Mouse (Mus musculus) frontal cortex, postnatal 14 days (tissue): ENCODE measurements around the gene Gstm3.
A peak's percentile ranks its signal among the peaks of the same experiment; 100 is the strongest.
"Not testable (repeated sequence)": the region's sequence is repeated elsewhere in the genome, so short reads cannot be mapped to it uniquely, and the experiment has no call there.

Experiments used
- DNase-seq, 2 experiments: peaks; one replicate each; pipeline ENCODE4 v3.0.0; 2022; ENCODE audit warnings: low spot score in 2 of 2

Gstm3 gene

DNA sequence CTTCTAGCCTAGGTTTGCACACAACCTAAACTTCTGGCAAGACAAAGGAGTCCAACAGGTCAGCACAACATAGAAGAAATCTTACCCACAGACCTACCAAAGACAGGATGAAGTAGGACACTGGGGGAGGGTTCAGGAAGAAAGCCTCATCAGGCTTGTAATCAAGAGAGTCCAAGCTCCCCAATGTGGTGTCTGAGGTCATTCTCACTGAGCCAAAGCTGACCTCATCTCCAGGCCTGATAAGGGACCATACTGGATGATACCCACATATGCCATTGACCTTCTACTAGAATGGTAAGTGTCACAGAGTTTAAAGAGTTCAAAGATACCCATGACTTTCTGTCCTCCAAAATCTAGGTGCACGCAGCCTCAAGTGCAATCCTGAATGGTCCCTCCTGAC lies 5.2 kb upstream of the Gstm3 start:
- no peak for DNase-seq

DNA sequence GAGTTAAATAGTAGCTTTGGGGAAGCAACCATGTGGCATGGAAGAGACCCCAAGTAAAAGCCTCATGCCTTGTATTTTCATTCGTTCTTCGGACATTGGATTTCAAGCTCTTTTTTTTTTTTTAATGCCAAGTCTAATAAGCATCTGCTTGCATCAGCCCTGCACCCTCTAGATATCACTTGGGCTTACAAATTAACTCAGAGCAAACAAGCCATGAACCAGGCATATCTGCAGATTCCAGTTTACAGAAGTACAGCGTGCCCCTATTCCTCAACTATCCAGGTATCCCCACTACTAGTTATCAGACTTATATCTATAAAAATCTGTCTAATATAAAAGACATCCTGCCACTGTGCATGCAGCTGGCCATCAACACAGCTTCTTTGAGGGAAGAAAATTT lies 3.0 kb upstream of the Gstm3 start:
- no peak for DNase-seq

DNA sequence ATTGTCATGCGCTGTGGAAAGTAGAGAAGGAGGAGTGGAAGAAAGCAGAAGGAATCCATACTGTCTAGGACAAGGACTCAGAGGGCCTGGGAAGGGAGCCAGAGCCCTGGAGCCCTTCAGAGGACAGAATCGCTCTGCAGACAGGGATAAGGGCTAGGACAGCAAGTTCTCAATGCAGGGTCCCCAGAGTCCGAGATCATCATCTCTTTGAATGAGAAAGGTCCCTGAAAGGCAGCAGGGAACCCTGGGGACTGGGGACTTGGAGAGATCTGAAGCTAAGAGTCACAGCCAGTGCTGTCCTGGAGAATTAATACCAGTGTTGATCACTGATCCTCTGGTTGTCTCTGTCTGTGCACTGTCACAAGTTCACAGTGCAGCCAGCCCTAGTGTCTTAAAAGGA lies 2.0 kb upstream of the Gstm3 start:
- not testable (repeated sequence) for DNase-seq

DNA sequence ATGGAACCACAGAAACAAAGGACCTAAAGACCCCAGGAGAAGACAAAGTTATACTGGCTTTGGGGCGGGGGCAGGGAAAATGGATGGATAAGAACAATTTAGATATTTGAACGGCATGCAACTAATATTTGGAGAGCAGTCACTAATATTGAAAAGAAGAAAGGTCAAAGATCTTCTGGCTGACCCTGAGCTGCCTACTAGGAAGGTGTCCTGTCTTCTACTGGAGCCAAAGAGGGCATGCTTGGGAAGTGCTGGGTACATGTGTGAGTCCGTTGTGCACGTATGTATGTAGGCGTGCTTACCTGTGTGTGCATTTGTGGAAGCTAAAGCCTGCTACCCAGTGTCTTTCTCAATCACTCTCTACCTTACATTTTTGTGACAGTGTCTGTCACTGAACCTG lies 2.5 kb downstream of the Gstm3 start:
- DNase-seq: no peak

DNA sequence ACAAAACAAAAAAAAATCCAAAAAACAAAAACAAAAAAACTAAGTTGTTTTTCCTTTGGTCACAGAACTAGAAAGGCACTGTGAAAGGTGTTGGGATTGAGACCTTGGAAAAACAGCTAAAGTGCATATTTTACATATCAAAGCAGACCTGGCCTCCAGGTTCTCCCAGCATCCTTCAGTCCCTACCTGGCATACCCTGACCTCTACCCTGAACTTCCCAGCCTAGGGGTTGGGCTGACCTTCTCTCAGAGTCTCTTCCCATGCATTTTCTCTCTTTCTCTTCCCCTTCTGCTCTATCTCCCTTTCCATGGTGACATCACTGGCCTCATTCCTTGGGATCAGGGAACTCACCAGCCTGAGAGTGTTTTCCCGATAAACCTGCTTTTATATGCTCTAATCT lies 3.5 kb downstream of the Gstm3 start:
- DNase-seq: no peak

DNA sequence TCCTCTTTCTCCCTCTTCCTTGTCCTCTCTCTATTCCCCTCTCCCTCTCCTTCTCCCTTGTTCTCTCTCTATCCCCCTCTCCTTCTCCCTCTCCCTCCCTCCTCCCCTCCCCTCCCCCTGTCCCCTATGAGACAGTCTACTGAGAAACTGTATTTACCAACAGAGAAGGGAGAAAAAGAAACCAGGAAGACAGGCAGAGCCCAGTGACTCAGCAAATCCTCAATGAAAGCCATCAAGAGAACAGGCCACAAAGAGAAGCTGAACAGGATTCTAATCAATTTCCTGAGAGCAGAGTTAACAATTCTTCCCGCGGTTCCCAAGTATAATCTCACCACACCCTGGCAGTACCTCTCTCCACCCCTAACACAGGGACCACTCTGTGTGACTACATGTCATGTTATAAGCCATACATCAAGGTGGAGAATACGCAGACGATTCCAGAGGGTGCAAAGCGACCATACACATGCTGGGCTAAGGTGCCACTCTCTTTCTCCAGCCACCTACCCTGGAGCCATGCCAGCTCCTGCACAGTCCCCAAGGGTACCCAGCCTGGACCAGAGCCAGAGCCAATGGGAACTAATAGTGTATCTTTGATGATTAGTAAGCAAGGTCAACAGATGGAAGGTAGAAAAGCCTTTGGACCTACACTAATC lies 4.3 kb downstream of the Gstm3 start:
- no peak for DNase-seq

DNA sequence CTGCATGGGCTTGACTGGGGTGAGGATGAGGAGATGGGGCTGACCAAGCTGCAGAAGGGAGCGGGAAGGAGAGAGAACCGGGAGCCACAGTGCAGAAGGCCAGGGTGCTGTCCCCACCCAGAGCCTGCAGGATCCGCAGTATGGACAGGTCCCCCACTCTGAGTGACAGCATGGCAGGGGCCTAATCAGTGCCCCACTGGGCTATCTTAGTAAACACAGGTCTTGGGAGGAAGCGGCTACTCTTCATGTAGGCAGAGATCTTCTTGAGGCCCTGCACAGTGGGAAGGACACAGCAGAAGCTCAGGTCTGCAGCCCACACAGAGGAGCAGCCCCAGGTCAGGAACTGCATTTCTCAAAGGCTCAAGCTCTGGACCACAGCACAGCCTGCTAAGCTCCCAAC lies 5.1 kb downstream of the Gstm3 start:
- no peak for DNase-seq

DNA sequence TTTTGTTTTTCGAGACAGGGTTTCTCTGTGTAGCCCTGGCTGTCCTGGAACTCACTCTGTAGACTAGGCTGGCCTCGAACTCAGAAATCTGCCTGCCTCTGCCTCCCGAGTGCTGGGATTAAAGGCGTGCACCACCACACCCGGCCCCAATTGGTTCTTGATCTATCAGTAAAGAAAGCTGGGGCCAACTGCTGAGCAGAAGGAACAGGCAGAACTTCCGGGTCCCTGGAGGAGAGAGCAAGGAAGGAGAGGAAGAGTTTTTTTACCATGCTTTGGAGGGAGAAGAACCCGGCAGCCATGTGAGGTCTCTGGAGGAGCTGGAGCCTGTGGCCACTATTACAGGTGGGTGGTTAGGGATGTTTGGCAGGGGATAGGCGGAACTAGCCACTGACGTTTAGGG lies 13.8 kb downstream of the Gstm3 start:
- not testable (repeated sequence) for DNase-seq

DNA sequence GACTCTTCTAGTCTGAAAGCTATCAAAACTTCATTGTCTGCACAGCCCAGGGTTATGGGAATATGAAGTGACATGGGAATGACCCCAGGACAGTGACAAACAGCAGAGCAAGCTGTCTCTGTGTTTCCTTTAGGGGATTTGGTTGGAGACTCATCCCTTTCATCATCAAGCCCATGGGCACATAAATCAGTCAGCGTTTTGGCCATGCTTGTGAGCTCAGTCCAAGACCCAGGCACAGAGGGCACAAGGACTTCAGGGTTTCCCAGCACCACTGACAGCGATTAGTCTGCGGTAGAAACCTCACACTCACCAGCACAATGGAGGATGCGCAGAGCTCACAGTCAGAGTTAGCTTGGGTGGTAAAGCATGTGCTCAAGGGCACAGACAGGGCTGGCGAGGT lies 15.2 kb downstream of the Gstm3 start:
- DNase-seq: no peak

DNA sequence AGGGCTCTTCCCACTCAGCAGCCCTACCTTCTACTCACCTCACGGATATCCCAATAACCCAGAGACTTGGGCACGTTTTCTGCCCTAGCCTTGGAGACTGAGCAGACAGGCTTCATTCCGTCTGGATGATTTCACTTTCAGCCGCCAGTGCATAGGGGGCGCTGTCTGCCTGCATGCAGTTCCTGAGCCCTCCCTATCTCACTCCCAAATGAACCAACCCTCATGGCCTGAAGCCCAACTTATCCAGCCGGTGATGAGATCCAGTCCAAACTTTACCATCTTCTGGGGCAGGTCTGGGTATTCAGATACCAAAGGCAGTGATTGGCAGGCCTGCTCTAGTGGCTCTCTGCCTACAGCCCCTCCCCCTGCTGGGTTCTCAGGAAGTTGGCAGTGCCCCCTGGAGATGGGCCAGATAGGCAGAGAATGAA lies 15.7 kb downstream of the Gstm3 start:
- peak in 1 of 2 experiments; percentile 50 for DNase-seq

DNA sequence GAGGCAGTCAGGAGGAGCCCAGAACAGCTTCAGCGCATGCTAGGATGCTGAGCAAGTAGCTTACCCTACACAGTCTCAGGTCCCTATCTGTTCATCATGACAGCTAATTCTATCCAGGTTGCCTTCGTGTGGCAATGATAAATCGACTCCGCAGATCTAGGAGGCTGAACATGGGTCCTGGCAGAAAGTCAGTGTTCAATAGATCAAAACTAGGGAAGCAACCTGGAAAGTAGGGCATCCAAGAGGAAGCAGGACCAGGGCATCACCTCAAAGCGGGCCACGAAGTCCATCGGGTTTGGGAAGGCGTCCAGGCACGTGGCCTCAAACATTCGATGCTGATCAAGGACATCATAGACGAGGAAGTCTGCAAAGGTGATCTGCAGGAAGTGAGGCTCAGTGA lies 18.6 kb downstream of the Gstm3 start:
- DNase-seq: no peak

DNA sequence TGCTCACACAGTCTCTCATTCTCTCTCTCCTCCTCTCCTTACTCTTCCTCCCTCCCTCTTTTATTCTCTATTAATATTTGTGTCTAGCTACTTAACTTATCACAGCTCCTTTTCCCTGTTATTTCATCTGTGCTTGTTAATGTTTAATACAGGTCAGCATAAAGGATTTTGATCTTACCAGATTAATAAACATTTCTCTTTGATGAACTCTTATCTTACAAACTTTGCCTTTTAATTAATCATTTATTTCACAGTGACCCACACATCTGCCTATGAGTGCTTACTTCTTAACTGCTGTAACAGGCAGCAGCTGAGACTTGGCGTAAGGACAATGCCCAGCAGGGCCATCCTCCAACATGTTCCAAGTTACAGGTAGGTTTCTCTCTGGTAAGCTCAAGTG lies 19.6 kb downstream of the Gstm3 start:
- DNase-seq: not testable (repeated sequence)

DNA sequence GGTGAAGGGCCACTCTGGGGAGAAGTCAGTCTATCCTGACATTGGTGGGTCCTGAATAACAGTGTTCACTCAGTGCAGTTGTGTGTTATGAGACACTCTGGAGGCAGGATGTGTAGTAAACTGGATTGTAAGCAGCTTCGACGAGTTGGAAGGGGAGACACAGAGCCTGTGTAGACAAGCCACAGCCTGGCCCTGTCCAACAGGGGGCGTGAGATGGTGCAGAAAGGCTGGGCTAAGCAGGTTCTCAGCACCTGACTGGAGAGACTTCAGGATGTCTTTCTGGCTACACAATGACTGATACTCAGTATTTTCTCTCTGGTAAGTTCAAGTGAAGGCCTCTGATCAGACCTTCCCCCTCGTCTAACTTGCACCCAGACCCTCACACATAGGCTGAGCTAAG lies 23.4 kb downstream of the Gstm3 start:
- DNase-seq: no peak

DNA sequence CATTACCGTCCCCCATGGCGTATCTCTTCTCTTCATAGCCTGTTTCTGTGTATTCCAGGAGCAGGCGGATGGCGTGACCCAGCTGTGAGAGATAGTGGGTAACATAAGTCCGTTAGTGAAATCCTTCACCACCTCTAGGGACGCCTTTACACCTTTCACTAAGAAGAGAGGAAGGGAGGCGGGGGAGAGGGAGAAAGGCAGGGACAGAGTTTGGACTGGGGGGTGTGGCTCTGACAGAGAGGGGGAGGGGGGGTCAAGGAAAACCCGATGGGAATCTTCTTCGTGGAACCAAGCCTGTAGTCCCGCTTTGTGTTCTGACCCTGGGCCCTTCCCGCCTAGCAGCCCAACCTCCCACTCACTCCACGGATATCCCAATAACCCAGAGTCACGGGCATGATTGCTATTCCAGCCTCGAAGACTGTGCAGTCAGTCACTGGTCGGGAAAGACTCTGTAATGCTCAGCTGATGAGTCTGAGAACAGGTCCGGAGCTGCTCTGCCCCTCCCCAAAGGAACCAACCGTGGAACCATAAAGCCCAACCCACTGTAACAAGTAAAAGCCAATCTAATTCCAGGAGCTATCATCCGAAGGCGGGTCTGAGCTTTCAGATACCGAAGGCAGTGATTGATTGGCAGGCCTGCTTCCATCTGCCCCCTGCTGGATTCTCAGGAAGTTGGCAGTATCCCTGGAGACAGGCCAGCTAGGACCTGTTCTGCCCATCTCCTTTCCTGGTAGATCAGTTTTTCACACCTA lies 25.7 kb downstream of the Gstm3 start, which contains the start of gene Gstm6:
Gene Gstm6 (minus strand): TSS at position 511 of the 752 bp plus-strand sequence.
- no peak for DNase-seq

DNA sequence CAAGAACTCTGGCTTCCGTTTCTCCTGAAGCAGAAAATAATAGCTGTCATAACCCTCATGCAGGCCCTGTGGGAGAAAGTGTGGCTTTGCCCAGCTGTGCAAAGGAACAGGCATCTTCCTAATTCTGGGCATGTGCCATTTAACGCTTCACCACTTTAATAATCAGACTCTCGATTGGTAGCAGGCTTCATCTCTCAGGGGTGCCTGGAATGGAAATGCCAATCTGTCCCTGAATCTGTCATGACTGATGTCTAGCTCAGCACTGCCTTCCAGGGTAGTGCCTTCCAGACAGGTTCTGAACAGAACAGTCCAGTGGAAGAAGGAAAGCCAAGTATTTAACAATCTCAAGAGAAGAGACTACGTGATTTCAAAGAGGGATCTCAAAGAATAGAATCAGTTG lies 27.8 kb downstream of the Gstm3 start:
- no peak for DNase-seq

DNA sequence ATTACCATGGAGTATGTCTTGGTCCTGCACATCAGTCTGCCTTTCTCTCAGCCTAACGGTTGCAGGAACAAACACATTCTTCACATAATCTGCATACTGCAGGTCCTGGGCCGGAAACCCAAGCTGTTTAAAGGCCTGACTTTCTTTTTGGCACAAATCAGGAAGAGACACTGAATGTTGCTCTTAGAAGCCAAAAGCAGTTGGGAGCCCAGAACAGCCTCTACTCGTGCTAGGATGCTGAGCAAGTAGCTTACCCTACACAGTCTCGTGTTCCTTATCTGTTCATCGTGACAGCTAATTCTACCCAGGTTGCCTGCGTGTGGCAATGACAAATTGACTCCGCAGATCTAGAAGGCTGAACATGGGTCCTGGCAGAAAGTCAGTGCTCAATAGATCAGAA lies 28.6 kb downstream of the Gstm3 start:
- DNase-seq: no peak

DNA sequence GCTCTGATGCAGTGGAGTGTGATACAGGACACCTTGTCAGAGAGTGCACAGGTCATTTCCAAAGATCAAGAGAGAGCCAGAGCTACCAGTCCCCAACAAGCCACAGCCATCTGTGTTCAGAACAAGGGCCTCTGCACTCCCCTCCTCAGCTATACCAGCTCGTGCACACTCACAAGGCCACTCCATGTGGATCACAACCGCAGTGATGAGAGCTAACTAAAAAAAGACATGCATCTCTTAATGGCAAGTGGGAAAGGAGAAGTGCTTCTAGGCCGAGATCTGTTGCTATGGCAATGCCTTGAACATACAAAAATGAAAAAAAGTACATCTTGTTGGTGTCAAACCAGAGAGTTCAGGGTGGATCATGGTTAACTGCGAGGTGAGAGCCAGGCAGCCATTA lies 29.3 kb downstream of the Gstm3 start:
- peak in 1 of 2 experiments; percentile 37 for DNase-seq

DNA sequence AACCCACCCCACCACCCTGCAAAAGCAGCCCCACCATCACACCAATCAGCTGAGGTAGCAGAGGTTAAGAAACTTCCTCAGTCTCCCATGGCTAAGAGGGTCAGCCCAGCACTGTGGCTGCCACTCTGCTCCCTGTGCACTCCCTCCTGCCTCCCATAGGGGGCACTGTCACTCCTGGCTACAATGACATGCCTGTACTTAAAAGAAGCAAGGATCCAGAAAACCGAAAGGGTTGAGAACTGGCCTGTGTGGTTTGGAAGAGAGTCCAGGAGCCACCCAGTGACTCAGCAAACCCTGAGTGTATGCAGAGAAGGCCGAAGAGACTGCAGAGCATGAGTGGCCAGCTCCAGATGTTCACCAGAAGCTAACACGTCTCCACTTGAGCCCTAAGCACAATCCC lies 29.7 kb downstream of the Gstm3 start:
- peak; percentile 36 to 43 for DNase-seq

DNA sequence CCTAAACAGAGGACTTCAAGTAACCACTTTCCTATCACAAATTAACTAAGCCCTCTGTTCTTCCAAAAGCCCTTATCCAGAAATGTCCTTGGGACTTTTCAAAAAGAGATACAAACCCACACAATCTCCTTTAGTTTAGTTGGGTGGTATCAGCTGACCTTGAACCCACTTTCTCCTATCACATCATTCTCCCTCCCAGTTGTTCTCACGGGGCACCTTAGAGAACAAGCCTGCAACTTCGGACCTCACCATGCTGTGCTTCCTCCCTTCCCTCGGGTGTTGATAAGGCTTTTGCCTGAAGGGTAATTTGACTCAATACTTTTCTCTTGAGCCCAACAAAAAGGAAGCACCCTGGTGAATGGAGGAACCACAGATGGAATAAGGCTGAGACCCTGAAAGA lies 33.2 kb downstream of the Gstm3 start:
- DNase-seq: no peak

DNA sequence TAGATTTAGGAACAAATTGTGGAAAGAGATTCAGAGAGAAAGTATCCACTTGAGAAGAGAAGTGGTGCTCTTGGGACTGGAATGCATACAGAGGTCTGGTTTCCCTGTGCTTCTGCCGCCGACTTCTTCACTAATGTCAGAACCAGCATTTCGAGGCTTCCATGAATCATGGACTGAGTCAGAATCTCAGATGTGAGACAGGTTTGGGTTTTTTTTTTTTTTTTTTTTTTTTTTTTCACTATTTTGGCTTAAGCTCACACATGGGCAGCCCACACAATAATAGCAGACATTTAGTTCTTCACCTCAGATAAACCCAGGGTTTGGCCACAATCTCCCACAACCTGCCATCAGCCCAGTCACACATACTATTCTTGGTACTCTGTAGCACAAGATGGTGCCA lies 33.8 kb downstream of the Gstm3 start:
- no peak for DNase-seq

DNA sequence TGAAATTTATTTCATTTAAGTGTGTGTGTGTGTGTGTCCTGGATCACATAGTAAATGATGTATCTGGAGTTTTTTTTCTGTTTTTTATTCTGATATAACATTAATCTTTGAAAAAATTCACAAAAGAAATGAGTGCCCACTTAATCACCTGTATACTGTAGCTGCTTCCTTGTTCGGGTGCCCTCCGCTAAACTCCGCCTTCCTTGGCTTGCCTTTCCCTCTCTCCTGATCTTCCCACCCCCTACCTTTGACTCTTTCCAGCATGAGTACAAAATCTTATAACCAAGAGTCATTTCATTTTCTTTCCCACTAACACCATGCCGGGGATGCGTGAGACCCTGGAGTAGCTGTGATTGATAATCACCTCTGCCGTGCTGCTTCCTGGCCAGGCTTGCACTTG lies 37.0 kb downstream of the Gstm3 start:
- DNase-seq: no peak

DNA sequence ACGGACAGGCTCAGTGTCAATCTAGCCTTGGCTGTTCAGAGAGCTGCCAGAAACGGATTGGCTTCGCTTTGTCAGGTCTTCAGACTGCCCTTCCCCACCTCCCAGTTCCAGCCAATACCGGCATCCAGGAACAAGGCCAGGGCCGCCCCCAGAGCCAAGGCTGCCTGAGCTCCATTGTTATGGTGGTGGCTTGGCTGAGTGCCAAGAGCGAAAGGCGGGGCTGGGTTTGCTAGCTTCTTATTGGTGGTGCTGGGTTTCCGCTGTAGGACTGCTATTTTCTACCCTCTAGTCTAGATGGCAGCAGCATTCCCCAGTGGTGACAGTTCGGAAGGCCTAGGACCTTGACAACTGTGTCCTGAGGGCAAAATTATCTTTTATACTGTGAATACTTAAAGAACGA lies 37.4 kb downstream of the Gstm3 start, which contains the start of gene Gstm7:
Gene Gstm7 (minus strand): TSS at position 148 of the 400 bp plus-strand sequence.
- DNase-seq: peak; percentile 95 to 97

DNA sequence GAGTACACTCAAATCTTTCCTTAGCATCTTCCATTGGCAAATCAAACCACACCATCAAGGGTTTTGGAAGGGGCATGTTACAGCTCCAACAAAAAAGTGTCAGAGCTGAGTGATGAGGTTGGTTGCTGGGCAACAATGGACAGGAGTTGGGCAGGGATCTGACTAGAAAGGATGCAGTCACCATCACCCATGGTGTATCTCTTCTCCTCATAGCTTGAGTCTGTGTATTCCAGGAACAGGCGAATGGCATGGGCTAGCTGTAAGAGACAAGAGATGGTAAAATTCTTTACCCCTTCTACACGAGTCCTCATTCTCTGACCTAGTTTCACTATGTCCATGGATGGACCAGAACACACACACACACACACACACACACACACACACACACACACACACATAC lies 37.9 kb downstream of the Gstm3 start:
- no peak for DNase-seq
